Mouse (Mus musculus) gastrocnemius, adult 8-10 months (tissue): Measurements from ENCODE around the gene Tnks2. TPM values are rescaled to one million over a fixed set of nuclear protein-coding genes. Genes with fewer than 3 reads are reported as not detected.

Source experiments
- DNase-seq, 2 experiments: peaks; one replicate each; pipeline ENCODE4 v3.0.0; 2022; ENCODE audit warnings: low spot score in 2 of 2
- total RNA-seq, 4 experiments: library from RNA; stranded (reverse); gene quantifications; 2 replicates each; pipeline ENCODE4 v1.2.4; 2022

The Tnks2 gene
- total RNA-seq, 4 experiments from 2014 or later, result 100 to 133 (median 108) TPM

DNA sequence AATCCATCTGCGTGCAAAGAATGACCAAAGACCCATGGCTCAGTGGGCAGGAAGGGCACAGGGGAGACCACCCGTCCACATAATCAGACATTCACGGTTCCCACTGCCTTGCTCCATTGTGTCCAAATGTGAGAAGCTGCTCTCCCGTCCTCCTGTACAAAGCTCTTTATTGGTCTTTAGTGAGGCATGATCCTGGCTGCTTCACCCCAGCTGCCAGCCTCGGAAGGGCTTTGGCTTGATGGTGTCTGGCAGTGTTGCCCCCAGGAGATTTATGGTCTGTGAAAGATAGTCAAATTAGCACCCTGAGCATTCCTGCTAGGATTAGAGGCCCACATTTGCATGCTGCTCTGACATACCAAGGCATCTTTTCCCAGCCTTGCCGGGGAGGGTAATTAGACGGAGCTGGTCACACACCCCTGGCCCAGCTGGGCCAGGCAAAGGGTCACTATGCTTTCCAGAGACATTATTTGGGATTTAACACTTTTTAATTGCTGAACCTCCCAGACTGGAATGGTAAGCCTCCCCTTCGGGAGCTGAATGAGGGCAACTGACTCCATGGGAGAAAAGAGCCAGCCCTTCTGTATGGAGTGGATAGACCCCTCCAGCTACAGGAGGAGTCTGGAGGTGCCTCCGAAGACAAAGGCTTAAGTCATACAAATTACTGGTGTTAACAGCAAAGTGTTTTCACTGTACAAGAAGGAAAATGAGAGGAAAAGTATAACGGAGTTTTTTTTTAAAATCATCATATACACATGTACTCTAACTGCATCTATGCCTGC is 62.9 kb downstream of the Tnks2 start:
- DNase-seq, result no peak

- no peak for DNase-seq
These were observed 63.7 kb downstream of the Tnks2 start for GRCm38 (mm10) chr19:36897778-36898177.

- DNase-seq, result no peak
These were observed 69.3 kb downstream of the Tnks2 start for GRCm38 (mm10) chr19:36903377-36903776.

DNA sequence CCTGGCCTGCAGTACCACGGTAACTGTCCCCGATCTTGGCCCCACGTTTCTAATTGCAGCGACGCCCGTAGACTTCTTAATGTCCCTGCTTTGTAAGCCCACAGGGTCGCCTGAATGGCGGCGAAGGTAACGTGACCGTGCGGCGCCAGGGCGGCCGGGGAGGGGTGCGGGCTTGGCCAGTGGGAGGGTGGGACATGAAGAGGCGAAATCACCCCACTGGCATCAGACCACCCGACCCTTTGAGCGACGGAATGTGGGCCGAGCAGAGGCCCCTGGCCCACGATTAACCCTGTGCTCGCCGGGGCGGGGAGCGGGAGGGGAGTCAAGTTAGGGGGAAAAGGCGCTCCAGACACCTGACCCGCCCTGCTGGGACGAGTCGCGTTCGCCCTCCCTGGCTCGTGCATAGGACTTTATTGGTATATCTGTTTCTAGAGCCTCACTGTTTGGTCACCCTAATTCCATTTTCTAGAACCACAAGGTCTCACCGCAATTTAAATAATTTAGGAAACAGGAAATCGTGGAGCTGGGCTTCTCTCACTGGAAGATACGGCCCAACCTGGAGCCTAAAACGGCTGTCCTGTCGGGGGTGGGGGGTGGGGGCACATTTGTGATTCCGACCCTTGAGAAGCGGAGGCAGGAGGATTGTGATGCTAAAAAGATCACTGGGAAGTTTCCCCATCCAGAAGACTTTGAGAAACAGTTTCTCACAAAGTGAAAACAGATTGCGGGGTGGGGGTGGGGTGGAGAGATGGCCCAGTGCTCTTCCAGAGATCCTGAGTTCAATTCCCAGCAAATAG is 70.4 kb downstream of the Tnks2 start:
- no peak for DNase-seq

- no peak for DNase-seq
These were observed 75.1 kb downstream of the Tnks2 start for GRCm38 (mm10) chr19:36909150-36909549.

- DNase-seq, result no peak
These were observed 75.8 kb downstream of the Tnks2 start for GRCm38 (mm10) chr19:36909676-36910292.

DNA sequence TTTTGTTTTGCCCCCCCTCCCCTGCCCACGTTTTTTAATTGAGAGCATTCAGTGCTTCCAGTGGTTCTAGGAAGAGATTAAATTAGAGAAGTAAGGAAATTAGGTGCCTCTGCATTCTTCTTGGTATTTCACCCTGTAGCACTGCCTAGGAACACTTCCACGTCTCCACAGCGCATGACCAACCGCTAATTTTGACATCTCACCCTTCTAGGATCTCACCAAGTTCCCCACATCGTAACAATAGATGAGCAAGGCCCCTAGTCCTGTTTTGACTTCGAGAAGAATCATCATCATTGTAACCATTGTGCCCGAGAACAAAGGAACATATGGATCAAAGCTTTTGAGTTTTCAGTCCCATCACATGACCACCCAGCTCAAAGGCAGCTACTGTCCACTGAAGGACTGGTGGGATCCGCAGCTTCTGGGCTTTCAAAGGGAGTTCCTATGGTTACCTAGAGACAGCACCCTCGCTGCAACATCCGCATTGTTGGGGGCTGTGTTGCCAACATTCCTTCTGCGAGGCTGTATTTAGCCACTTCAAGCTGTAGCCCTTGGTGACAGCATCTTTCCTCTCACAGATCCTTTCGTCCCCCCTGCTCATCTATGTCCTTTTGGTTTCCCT is 76.5 kb downstream of the Tnks2 start:
- no peak for DNase-seq

GRCm38 (mm10) chr19:36913064-36913463 is 79.0 kb downstream of the Tnks2 start:
- DNase-seq, result no peak

DNA sequence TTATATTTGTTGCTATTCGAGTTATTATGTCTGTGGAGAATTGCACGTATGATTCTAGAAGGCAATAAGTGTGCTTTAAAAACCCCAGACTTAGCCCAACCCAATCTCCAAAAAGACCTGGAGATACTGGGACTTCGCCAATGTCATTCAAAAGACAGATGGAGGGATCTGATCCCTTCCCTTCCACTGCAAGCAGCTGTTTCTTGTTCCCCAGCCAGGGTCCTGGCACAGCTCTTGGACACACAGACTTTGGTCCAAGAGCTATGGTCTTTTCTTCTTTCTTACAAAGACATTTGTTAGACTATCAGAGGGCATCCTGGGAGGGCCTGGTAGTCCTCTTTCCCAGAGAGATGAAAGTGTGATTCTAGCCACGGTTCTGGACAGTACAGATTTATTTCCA is 82.2 kb downstream of the Tnks2 start:
- DNase-seq, result no peak

- no peak for DNase-seq
These were observed 82.9 kb downstream of the Tnks2 start for GRCm38 (mm10) chr19:36916876-36917389.

GRCm38 (mm10) chr19:36918441-36919301 is 84.6 kb downstream of the Tnks2 start:
- DNase-seq, result peak; percentile 49 to 77

DNA sequence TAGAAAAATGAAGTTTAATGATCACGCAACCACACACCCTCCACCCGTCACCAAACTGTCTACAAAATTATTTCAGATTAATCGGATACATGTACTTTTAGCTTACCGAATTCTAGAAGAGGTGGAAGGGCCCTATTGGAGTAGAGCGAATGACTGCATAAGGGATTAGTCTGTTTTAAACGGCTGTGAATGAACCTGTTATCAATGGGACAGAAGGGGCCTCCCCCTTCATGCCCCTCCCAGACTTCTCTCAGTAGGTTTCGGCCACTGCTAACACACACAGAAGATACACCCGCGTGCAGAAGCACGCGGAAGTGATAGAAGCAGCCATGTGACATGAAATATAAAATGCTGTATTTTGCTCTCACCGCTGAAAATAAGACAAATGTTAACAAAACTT is 85.4 kb downstream of the Tnks2 start, which contains the start of gene Fgfbp3:
Gene Fgfbp3, minus strand, starts transcription at position 150 of the 400 bp plus-strand sequence.
- DNase-seq, result no peak

DNA sequence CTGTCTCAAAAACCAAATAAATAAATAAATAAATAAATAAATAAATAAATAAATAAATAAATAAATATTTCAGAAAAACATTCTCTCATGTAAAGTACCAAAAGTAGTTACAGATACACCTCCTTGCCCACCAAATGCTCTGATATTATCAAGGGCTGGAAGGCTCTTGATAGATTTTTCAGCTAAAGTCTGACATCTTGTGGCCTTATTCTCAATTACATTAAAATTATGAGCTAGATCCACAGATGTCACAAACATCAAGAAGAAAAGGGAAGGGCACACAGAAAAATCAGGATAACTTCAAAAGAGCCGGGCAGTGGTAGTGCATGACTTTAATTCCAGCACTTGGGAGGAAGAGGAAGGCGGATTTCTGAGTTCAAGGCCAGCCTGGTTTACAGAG is 88.0 kb downstream of the Tnks2 start:
- no peak for DNase-seq

DNA sequence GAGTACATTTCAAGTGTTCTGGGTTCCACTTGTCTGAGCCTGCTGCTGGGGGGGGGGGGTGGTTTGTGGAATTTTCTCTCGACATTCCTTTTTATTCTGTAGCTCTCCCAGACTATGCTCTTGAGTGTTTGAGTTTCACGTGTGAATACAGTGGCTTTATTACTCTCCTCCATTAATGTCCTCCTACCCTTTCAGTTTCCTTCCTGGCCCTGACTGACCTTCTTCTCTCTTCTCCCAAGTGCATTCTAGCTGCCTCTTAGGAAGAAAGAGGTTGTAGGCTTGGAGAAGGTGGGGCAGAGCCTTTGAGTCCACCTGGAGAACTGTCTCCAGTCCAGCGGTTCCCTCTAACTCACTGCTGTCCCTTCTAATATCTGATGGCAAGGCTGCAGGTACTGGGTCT is 88.9 kb downstream of the Tnks2 start:
- no peak for DNase-seq

- DNase-seq, result peak; percentile 63 to 80
These were observed 91.9 kb downstream of the Tnks2 start, which contains the start of gene Btaf1 for GRCm38 (mm10) chr19:36925671-36926552. Gene Btaf1, plus strand, starts transcription at chr19:36926079.

DNA sequence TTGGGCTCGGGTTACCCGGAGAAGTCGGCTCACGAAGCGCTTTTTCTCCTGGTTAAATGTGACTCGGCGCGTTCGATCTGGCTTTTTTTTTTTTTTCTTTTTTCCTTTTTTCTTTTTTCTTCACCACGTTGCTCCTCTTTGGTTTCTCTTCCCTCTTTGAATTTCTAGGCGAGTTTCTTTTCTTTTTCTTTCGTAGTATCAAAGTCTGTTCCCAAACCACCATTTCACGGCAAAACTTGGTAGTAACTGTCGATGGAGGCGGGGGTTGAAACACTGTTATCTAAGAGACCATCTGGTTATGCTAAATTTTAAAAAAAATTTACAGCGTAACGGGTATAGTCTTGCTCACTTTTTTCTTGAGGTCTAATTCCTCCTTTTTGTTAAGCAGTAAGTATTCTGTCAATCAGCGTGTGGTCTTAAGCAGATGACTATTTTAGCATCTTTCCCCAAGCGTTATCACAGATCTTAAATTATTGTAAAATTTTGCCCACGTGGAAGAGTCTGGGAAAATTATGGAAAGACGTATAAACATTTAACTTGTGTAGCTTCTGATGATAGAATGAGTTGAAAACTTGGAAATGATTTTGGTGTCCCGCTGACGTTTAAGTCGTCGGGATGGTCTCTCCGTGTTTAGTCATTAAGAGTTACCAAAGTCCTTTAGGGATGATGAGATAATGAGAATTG is 92.7 kb downstream of the Tnks2 start:
- DNase-seq, result no peak

GRCm38 (mm10) chr19:36927800-36928361 is 93.8 kb downstream of the Tnks2 start:
- DNase-seq, result no peak

- DNase-seq, result no peak
These were observed 95.8 kb downstream of the Tnks2 start for GRCm38 (mm10) chr19:36929816-36930215.
